Mouse (Mus musculus) intestine, postnatal 0 days (tissue): Measurements from ENCODE around the gene Lpp. TPM values are rescaled to one million over a fixed set of nuclear protein-coding genes. Genes with fewer than 3 reads are reported as not detected.

ENCODE experiments used
- ATAC-seq: fragments of 200-750 bp; cut with Nextera tagmentation; 2 replicates; pipeline ENCODE4 v1.8.0; 2017; ENCODE audit warnings: mild to moderate bottlenecking, moderate TSS enrichment, moderate library complexity
- H3K27ac ChIP-seq: fragments of 300-500 bp; sonication (generic); 2 replicates; pipeline ENCODE4 v1.5.1; 2014; ENCODE audit warnings: mild to moderate bottlenecking, low read depth, low read length, moderate library complexity
- H3K27me3 ChIP-seq: fragments of 300-500 bp; sonication (generic); replicated peaks from 2 replicates; pipeline ENCODE4 v1.6.1; 2014; ENCODE audit warnings: low read length, mixed read lengths; ENCODE audit not compliant: control insufficient read depth, insufficient read depth
- H3K36me3 ChIP-seq: fragments of 300-500 bp; sonication (generic); 2 replicates; pipeline ENCODE4 v1.6.1; 2014; ENCODE audit warnings: mild to moderate bottlenecking, moderate library complexity; ENCODE audit not compliant: control insufficient read depth, insufficient read depth
- H3K4me1 ChIP-seq: fragments of 300-500 bp; sonication (generic); replicated peaks from 2 replicates; pipeline ENCODE4 v1.6.1; 2014; ENCODE audit warnings: antibody characterized with exemption, low read length, mixed read lengths; ENCODE audit not compliant: control insufficient read depth, insufficient read depth
- H3K4me2 ChIP-seq: fragments of 300-500 bp; sonication (generic); replicated peaks from 2 replicates; pipeline ENCODE4 v1.6.1; 2014; ENCODE audit warnings: low read depth, mild to moderate bottlenecking, moderate library complexity
- H3K4me3 ChIP-seq: fragments of 300-500 bp; sonication (generic); 2 replicates; pipeline ENCODE4 v1.5.1; 2014; ENCODE audit warnings: low read depth, low read length
- H3K9ac ChIP-seq: fragments of 300-500 bp; sonication (generic); 2 replicates; pipeline ENCODE4 v1.6.1; 2014; ENCODE audit warnings: mild to moderate bottlenecking, low read depth, low read length
- H3K9me3 ChIP-seq: fragments of 300-500 bp; sonication (generic); 2 replicates; pipeline ENCODE4 v1.6.1; 2016; ENCODE audit warnings: mixed run types; ENCODE audit not compliant: control insufficient read depth
- CTCF ChIP-seq: sonication (generic); IDR thresholded peaks from 2 replicates; pipeline ENCODE4 v1.5.1; 2016; ENCODE audit warnings: low read depth, mild to moderate bottlenecking, control low read depth, antibody characterized with exemption, moderate library complexity
- WGBS: fragments of 180-500 bp; shearing (Covaris S2); extraction: QIAGEN DNeasy Blood & Tissue Kit; methylation state at CpG from one replicate; pipeline ENCODE4 v1.1.7; 2014; 5-methylcytosine and 5-hydroxymethylcytosine counted together
- polyA plus RNA-seq: library from polyadenylated mRNA; unstranded; fragments of >200 nt; fragmentation: Nextera tagmentation; extraction: Ambion mirVana; gene quantifications from 2 replicates; pipeline ENCODE4 v1.2.1, GENCODE M21; 2015

Gene Lpp
- polyA plus RNA-seq, 1 experiment from 2014 or later: 32.8 TPM

GRCm38 (mm10) chr16:24964311-24964710 lies 571.0 kb downstream of the Lpp start:
- WGBS: 73% methylated on average over 1 of the region's 1 CpGs
- Histone ChIP-seq H3K4me2 (no peak overlapping the region), H3K36me3 (no peaks in the 10 kb centered on the region), H3K4me3 (no peak overlapping the region), H3K27me3 (no peaks in the 10 kb centered on the region), H3K27ac (no peak overlapping the region), H3K9me3 (no peaks in the 10 kb centered on the region), H3K9ac (no peak overlapping the region), H3K4me1 (no peaks in the 10 kb centered on the region)
- no peak for ATAC-seq
- TF ChIP-seq CTCF: no peak

GRCm38 (mm10) chr16:24965091-24965490 lies 571.8 kb downstream of the Lpp start:
- WGBS: 77% methylated on average over 4 of the region's 4 CpGs
- Histone ChIP-seq H3K4me2 (no peak overlapping the region), H3K27me3 (no peaks in the 10 kb centered on the region), H3K9ac (no peak overlapping the region), H3K36me3 (no peaks in the 10 kb centered on the region), H3K9me3 (no peaks in the 10 kb centered on the region), H3K4me1 (no peaks in the 10 kb centered on the region), H3K27ac (no peak overlapping the region), H3K4me3 (no peak overlapping the region)
- no peak for ATAC-seq
- TF ChIP-seq CTCF: no peak

GRCm38 (mm10) chr16:24966460-24966859 lies 573.2 kb downstream of the Lpp start:
- no peak overlapping the region for H3K27ac ChIP-seq
- H3K4me1 ChIP-seq: no peaks in the 10 kb centered on the region
- ATAC-seq: no peak
- H3K36me3 ChIP-seq: no peaks in the 10 kb centered on the region
- H3K4me2 ChIP-seq: no peak overlapping the region
- H3K27me3 ChIP-seq: no peaks in the 10 kb centered on the region
- no peak overlapping the region for H3K9ac ChIP-seq
- no peak overlapping the region for H3K4me3 ChIP-seq
- no peaks in the 10 kb centered on the region for H3K9me3 ChIP-seq
- TF ChIP-seq CTCF: no peak
- 94% methylated on average over 9 of the region's 9 CpGs for WGBS

GRCm38 (mm10) chr16:24973009-24973631 lies 579.8 kb downstream of the Lpp start:
- WGBS: 84% methylated on average over 5 of the region's 5 CpGs
- Histone ChIP-seq H3K9ac (no peak overlapping the region), H3K9me3 (no peaks in the 10 kb centered on the region), H3K27me3 (no peaks in the 10 kb centered on the region), H3K4me3 (no peak overlapping the region), H3K27ac (no peak overlapping the region), H3K36me3 (peaks cover 15% of the 10 kb centered on the region), H3K4me1 (no peaks in the 10 kb centered on the region), H3K4me2 (no peak overlapping the region)
- ATAC-seq: no peak
- no peak for TF ChIP-seq CTCF

GRCm38 (mm10) chr16:24977771-24978170 lies 584.5 kb downstream of the Lpp start:
- Histone ChIP-seq H3K27me3 (no peaks in the 10 kb centered on the region), H3K27ac (no peak overlapping the region), H3K36me3 (peaks cover 14% of the 10 kb centered on the region), H3K4me3 (no peak overlapping the region), H3K9ac (no peak overlapping the region), H3K9me3 (no peaks in the 10 kb centered on the region), H3K4me2 (no peak overlapping the region), H3K4me1 (no peaks in the 10 kb centered on the region)
- no peak for TF ChIP-seq CTCF
- ATAC-seq: no peak
- WGBS: 96% methylated on average over 1 of the region's 1 CpGs

DNA sequence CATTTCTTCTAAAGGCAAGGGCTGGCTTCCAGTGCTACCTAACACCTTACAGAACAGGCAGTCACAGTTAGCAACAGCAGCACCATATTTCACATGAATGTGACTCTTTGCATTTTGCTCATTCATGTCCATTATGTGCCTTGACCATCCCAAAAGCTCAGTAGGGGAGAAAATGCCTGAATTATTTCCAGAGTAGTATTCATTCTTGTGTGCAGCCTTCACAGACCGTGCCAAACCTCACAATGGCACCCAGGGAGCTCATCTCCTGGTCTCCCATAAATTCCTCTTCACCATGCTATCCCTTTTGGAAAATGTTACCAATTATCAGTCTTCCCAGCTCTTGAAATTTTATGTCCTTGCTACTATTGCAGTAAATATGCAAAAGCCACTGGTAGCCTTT lies 584.9 kb downstream of the Lpp start:
- Histone ChIP-seq H3K4me3 (no peak overlapping the region), H3K36me3 (peaks cover 14% of the 10 kb centered on the region), H3K9me3 (no peaks in the 10 kb centered on the region), H3K27me3 (no peaks in the 10 kb centered on the region), H3K27ac (no peak overlapping the region), H3K4me1 (no peaks in the 10 kb centered on the region), H3K4me2 (no peak overlapping the region), H3K9ac (no peak overlapping the region)
- ATAC-seq: no peak
- TF ChIP-seq CTCF: no peak
- WGBS: 97% methylated on average over 1 of the region's 1 CpGs

- Histone ChIP-seq H3K9me3 (no peaks in the 10 kb centered on the region), H3K27me3 (no peaks in the 10 kb centered on the region), H3K4me1 (no peaks in the 10 kb centered on the region), H3K27ac (no peak overlapping the region), H3K9ac (no peak overlapping the region), H3K36me3 (peaks cover 16% of the 10 kb centered on the region), H3K4me3 (no peak overlapping the region), H3K4me2 (no peak overlapping the region)
- over 99% methylated on average over 4 of the region's 4 CpGs for WGBS
- no peak for ATAC-seq
- no peak for TF ChIP-seq CTCF
Observed at GRCm38 (mm10) chr16:24979391-24979790, 586.1 kb downstream of the Lpp start.
